Mouse (Mus musculus): Measurements from ENCODE around the gene Nlk.

- TF ChIP-seq CTCF (IDR thresholded peaks at IDR 0.05) (peak; percentile 40), EP300 (IDR thresholded peaks at IDR 0.05) (no peak)
These were observed 111.1 kb downstream of the Nlk start for GRCm38 (mm10) chr11:78586099-78586498.
